Mouse (Mus musculus) adrenal gland, postnatal 25 days (tissue): ENCODE measurements around the gene Cacna1f. TPM values are rescaled to one million over a fixed set of nuclear protein-coding genes. Genes with fewer than 3 reads are reported as not detected.

Source experiments
- DNase-seq: peaks from one replicate; pipeline ENCODE4 v3.0.0; 2021; ENCODE audit warnings: mixed read lengths
- total RNA-seq: library from RNA; stranded (reverse); gene quantifications from 2 replicates; pipeline ENCODE4 v1.2.3, GENCODE M21; 2021

Cacna1f gene
- total RNA-seq, 1 experiment from 2014 or later = not detected

- no peak for DNase-seq
Measured at GRCm38 (mm10) chrX:7632560-7632959, 25.7 kb downstream of the Cacna1f start.

GRCm38 (mm10) chrX:7635101-7635500 lies 28.2 kb downstream of the Cacna1f start:
- no peak for DNase-seq

- DNase-seq = peak; percentile 85
Measured at GRCm38 (mm10) chrX:7638401-7639091, 31.7 kb downstream of the Cacna1f start, which contains the start of gene Syp. Gene Syp (plus strand): TSS chrX:7638471.

GRCm38 (mm10) chrX:7639536-7640325 lies 32.8 kb downstream of the Cacna1f start:
- DNase-seq = no peak

GRCm38 (mm10) chrX:7640785-7641184 lies 33.9 kb downstream of the Cacna1f start:
- no peak for DNase-seq

GRCm38 (mm10) chrX:7645349-7645748 lies 38.5 kb downstream of the Cacna1f start:
- peak; percentile 77 for DNase-seq

- DNase-seq = peak; percentile 76
Measured at GRCm38 (mm10) chrX:7648671-7649304, 41.9 kb downstream of the Cacna1f start.

GRCm38 (mm10) chrX:7657221-7657639 lies 50.3 kb downstream of the Cacna1f start, which contains the start of gene Prickle3:
Gene Prickle3 (plus strand): TSS chrX:7657260.
- peak; percentile 69 for DNase-seq

GRCm38 (mm10) chrX:7658031-7658784 lies 51.3 kb downstream of the Cacna1f start:
- DNase-seq = peak; percentile 58

GRCm38 (mm10) chrX:7658785-7659589 lies 52.1 kb downstream of the Cacna1f start:
- DNase-seq = no peak

- no peak for DNase-seq
Measured at GRCm38 (mm10) chrX:7661086-7661485, 54.2 kb downstream of the Cacna1f start.

GRCm38 (mm10) chrX:7662936-7663335 lies 56.1 kb downstream of the Cacna1f start:
- no peak for DNase-seq

GRCm38 (mm10) chrX:7664791-7665190 lies 57.9 kb downstream of the Cacna1f start:
- DNase-seq = peak; percentile 36

- no peak for DNase-seq
Measured at GRCm38 (mm10) chrX:7665739-7666502, 59.0 kb downstream of the Cacna1f start.

- DNase-seq = peak; percentile 77
Measured at GRCm38 (mm10) chrX:7670390-7670881, 63.6 kb downstream of the Cacna1f start.

- DNase-seq = peak; percentile 69
Measured at GRCm38 (mm10) chrX:7670921-7671623, 64.2 kb downstream of the Cacna1f start, which contains the start of gene Plp2. Gene Plp2 (minus strand): TSS chrX:7671390.

GRCm38 (mm10) chrX:7672739-7673138 lies 65.9 kb downstream of the Cacna1f start:
- DNase-seq = no peak

GRCm38 (mm10) chrX:7673578-7674281 lies 66.8 kb downstream of the Cacna1f start:
- DNase-seq = no peak
